Mouse (Mus musculus) lung, postnatal 0 days (tissue): ENCODE measurements around the gene Gm7247.

Source experiments
- CTCF ChIP-seq: IDR thresholded peaks from 2 replicates; pipeline ENCODE4 v1.5.1; 2016; ENCODE audit warnings: antibody characterized with exemption, mild to moderate bottlenecking
- EP300 ChIP-seq: IDR thresholded peaks from 2 replicates; pipeline ENCODE4 v1.6.1; 2016; ENCODE audit warnings: antibody characterized with exemption, mild to moderate bottlenecking, control low read depth

DNA sequence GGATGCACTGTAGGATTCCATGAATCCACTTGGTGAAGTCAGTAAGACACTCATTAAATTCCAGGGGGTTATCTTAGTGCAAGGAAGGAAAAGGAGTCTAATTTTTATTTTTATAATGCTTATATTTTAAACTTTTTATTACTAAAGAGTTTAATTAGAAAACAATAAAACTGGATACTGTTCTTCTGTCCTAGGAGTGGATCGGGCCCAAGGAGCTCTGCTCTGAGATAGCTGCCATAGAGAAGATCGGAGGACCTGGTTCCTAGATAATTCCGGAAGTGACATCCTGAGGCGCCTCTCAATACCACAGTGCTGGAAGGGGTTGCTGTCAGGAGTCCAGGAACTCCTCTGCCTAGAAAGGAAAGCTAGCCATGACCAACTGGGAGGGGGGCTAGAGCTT, 190.9 kb downstream of the Gm7247 start, which contains the start of gene Gm5622:
- TF ChIP-seq CTCF (no peak), EP300 (no peak)
